Comparison of ENCODE assay signal across 35 mouse cellular contexts in genomic region chr10:117208221-117208620, GRCm38 (mm10). TPM values are rescaled to one million over a fixed set of nuclear protein-coding genes. Genes with fewer than 3 reads are reported as not detected.
DNase-seq lines count a peak whose midpoint lies in the region; ATAC-seq and TF ChIP-seq lines count a peak whose summit lies in the region.
"Had no signal": no experiment of that assay in that cellular context is flagged by ENCODE, and none has a peak within 500 bp of the region (broad histone marks: within the 10 kb centered on the region; RNA-seq: fewer than 3 reads in every experiment).

No protein-coding gene starts in this region.

- in situ Hi-C loops in ES-E14 (cut with MboI; ENCODE audit: low sequenced_read_pairs in 2 of 2, unreplicated experiment in 2 of 2), result no loop called here

- no peaks in the 10 kb centered on the region for H3K4me1 ChIP-seq in kidney, embryonic 16.5 days (ENCODE audit: insufficient read depth, low read length)
- H3K4me1 ChIP-seq in ES-Bruce4 (ENCODE audit: control insufficient read depth, insufficient read depth, low read length) (no peaks in the 10 kb centered on the region), ES-E14 (ENCODE audit: control insufficient read depth in 2 of 2, insufficient read depth in 2 of 2, low read length in 2 of 2, poor library complexity in 1 of 2) (peaks cover 0 to 5% of the 10 kb centered on the region in 2 experiments; a peak in 2 of 4 replicates)
- 0 out of 2 replicates have a peak, but pooled peaks cover 6% of the 10 kb centered on the region for H3K4me1 ChIP-seq in intestine, embryonic 15.5 days (replicated peaks)
- no peaks in the 10 kb centered on the region; the same call in none of the 2 replicates for H3K4me1 ChIP-seq in liver, embryonic 11.5 days (replicated peaks; ENCODE audit: control insufficient read depth, insufficient read depth, low read length)
- H3K4me1 ChIP-seq: forebrain, embryonic 12.5 days had no signal

- no peak; the same call in 1 of the 2 replicates for ATAC-seq in kidney, embryonic 16.5 days (ENCODE audit: low FRiP score, low TSS enrichment)
- no peak for ATAC-seq in intestine, embryonic 15.5 days
- no peak for ATAC-seq in liver, embryonic 11.5 days (replicated peaks; ENCODE audit: low FRiP score)
- ATAC-seq: activated CD4-positive, CD25-positive, alpha-beta regulatory T cell, adult 4 months; CD4-positive, CD25-positive, alpha-beta regulatory T cell, adult 4 months; forebrain, embryonic 15.5 days; hindbrain, postnatal 0 days; inflammation-experienced regulatory T-cells, adult 6 months; Patski had no signal

- H3K27ac ChIP-seq in kidney, embryonic 16.5 days (ENCODE audit: low read length), result no peak overlapping the region
- H3K27ac ChIP-seq in ES-Bruce4 (ENCODE audit: insufficient read depth, low read length) (no peak overlapping the region), ES-E14 (ENCODE audit: insufficient read depth, low read depth, low read length, poor library complexity, severe bottlenecking) (no peak overlapping the region)
- no peak overlapping the region for H3K27ac ChIP-seq in intestine, embryonic 15.5 days
- H3K27ac ChIP-seq in liver, embryonic 11.5 days (ENCODE audit: low read depth, low read length), result no peak overlapping the region
- H3K27ac ChIP-seq: embryonic facial prominence, embryonic 10.5 days; embryonic facial prominence, embryonic 13.5 days; forebrain, embryonic 12.5 days; forebrain, embryonic 15.5 days; heart, embryonic 15.5 days; hindbrain, embryonic 10.5 days; hindbrain, embryonic 13.5 days; hindbrain, postnatal 0 days had no signal

- no peak overlapping the region for H3K9ac ChIP-seq in kidney, embryonic 16.5 days (replicated peaks; ENCODE audit: low read length)
- H3K9ac ChIP-seq in ES-Bruce4 (ENCODE audit: low read depth, poor library complexity, severe bottlenecking) (0 out of 2 replicates have a peak overlapping the region, but pooled peaks have one; percentile 18), ES-E14 (ENCODE audit: insufficient read depth, low read depth, low read length, poor library complexity, severe bottlenecking) (no peak overlapping the region; the same call in 1 of the 2 replicates)
- H3K9ac ChIP-seq in intestine, embryonic 15.5 days, result no peak overlapping the region
- no peak overlapping the region for H3K9ac ChIP-seq in liver, embryonic 11.5 days (ENCODE audit: low read depth, low read length)
- H3K9ac ChIP-seq: embryonic facial prominence, embryonic 13.5 days; forebrain, embryonic 12.5 days; forebrain, embryonic 15.5 days; heart, embryonic 12.5 days; heart, embryonic 15.5 days; hindbrain, embryonic 13.5 days had no signal

- TF ChIP-seq POLR2A in ES-Bruce4 (IDR thresholded peaks at IDR 0.05; ENCODE audit: insufficient read depth, low read length), result no peak

- WGBS in kidney, embryonic 16.5 days, result 48% methylated on average over 15 of the region's 15 CpGs
- WGBS in intestine, embryonic 15.5 days, result 88% methylated on average over 15 of the region's 15 CpGs
- WGBS in liver, embryonic 11.5 days, result 79% methylated on average over 15 of the region's 15 CpGs

- no peaks in the 10 kb centered on the region for H3K27me3 ChIP-seq in kidney, embryonic 16.5 days (ENCODE audit: insufficient read depth, low read length)
- H3K27me3 ChIP-seq in ES-Bruce4 (ENCODE audit: control insufficient read depth, insufficient read depth, low read length, poor library complexity, severe bottlenecking), result no peaks in the 10 kb centered on the region
- no peaks in the 10 kb centered on the region for H3K27me3 ChIP-seq in intestine, embryonic 15.5 days (replicated peaks)
- no peaks in the 10 kb centered on the region for H3K27me3 ChIP-seq in liver, embryonic 11.5 days (replicated peaks; ENCODE audit: control insufficient read depth, insufficient read depth, low read length)
- H3K27me3 ChIP-seq: embryonic facial prominence, embryonic 13.5 days; forebrain, embryonic 12.5 days; forebrain, embryonic 15.5 days; heart, embryonic 12.5 days; heart, embryonic 15.5 days; hindbrain, embryonic 13.5 days; Patski had no signal

- TF ChIP-seq CTCF in ES-Bruce4 (IDR thresholded peaks at IDR 0.05; ENCODE audit: low read depth, low read length), result no peak

- no peak for TF ChIP-seq EP300 in ES-Bruce4 (IDR thresholded peaks at IDR 0.05; ENCODE audit: insufficient read depth, low read depth, low read length)

- no peaks in the 10 kb centered on the region for H3K9me3 ChIP-seq in kidney, embryonic 16.5 days (ENCODE audit: low read length)
- H3K9me3 ChIP-seq in ES-Bruce4 (replicated peaks; ENCODE audit: control insufficient read depth, insufficient read depth, low read length, poor library complexity, severe bottlenecking), result no peaks in the 10 kb centered on the region
- no peaks in the 10 kb centered on the region for H3K9me3 ChIP-seq in ES-E14 (ENCODE audit: control insufficient read depth, insufficient read depth, low read depth, low read length)
- H3K9me3 ChIP-seq in intestine, embryonic 15.5 days, result no peaks in the 10 kb centered on the region
- H3K9me3 ChIP-seq in liver, embryonic 11.5 days (ENCODE audit: control insufficient read depth, low read length), result no peaks in the 10 kb centered on the region
- H3K9me3 ChIP-seq: embryonic facial prominence, embryonic 10.5 days; embryonic facial prominence, embryonic 13.5 days; forebrain, embryonic 12.5 days; forebrain, embryonic 15.5 days; heart, embryonic 12.5 days; heart, embryonic 15.5 days; hindbrain, embryonic 10.5 days; hindbrain, embryonic 13.5 days had no signal

- peak overlapping the region; percentile 18; the same call in 1 of the 2 replicates for H3K4me3 ChIP-seq in kidney, embryonic 16.5 days (ENCODE audit: low read length)
- H3K4me3 ChIP-seq in ES-Bruce4 (ENCODE audit: low read depth, low read length) (no peak overlapping the region), ES-E14 (ENCODE audit: insufficient read depth in 1 of 2, low read depth in 1 of 2, low read length in 2 of 2, poor library complexity in 1 of 2, severe bottlenecking in 1 of 2) (peak overlapping the region; percentile 27 to 33; a peak in 3 of 4 replicates)
- no peak overlapping the region for H3K4me3 ChIP-seq in intestine, embryonic 15.5 days (replicated peaks)
- H3K4me3 ChIP-seq in liver, embryonic 11.5 days (ENCODE audit: low read depth, low read length), result no peak overlapping the region
- H3K4me3 ChIP-seq: embryonic facial prominence, embryonic 10.5 days; embryonic facial prominence, embryonic 13.5 days; erythroblast, embryonic 14.5 days; forebrain, embryonic 12.5 days; forebrain, embryonic 15.5 days; heart, embryonic 12.5 days; heart, embryonic 15.5 days; hindbrain, embryonic 10.5 days; hindbrain, embryonic 13.5 days had no signal

- H3K36me3 ChIP-seq in kidney, embryonic 16.5 days (ENCODE audit: insufficient read depth, low read length), result peaks cover 5% of the 10 kb centered on the region; the same call in 1 of the 2 replicates
- H3K36me3 ChIP-seq in ES-Bruce4 (ENCODE audit: control insufficient read depth, insufficient read depth, low read length, poor library complexity, severe bottlenecking), result no peaks in the 10 kb centered on the region
- no peaks in the 10 kb centered on the region for H3K36me3 ChIP-seq in ES-E14 (ENCODE audit: control insufficient read depth, insufficient read depth, low read length, poor library complexity, severe bottlenecking)
- peaks cover 4% of the 10 kb centered on the region; the same call in 1 of the 2 replicates for H3K36me3 ChIP-seq in intestine, embryonic 15.5 days
- no peaks in the 10 kb centered on the region for H3K36me3 ChIP-seq in liver, embryonic 11.5 days (ENCODE audit: control insufficient read depth, insufficient read depth, low read length)
- H3K36me3 ChIP-seq: heart, embryonic 15.5 days had no signal

- no peak for DNase-seq in kidney, postnatal 36 days
- DNase-seq in ES-E14 (ENCODE audit: low read depth, low spot score), result no peak
- peak; percentile 31 for DNase-seq in ZHBTc4 (ENCODE audit: low read depth, low spot score)
- DNase-seq in liver, embryonic 11.5 days (ENCODE audit: low spot score), result no peak
- DNase-seq: adrenal gland, adult 8-10 months; adrenal gland, postnatal 25 days; cerebellum, adult 11-12 months; cerebellum, adult 8-10 months; cerebellum, postnatal 10 days; cerebellum, postnatal 36 days; embryo, embryonic 11 days; gastrocnemius, postnatal 25 days; heart, adult 18-20 months; heart, postnatal 10 days; heart, postnatal 36 days had no signal

- H3K4me2 ChIP-seq in kidney, embryonic 16.5 days (replicated peaks; ENCODE audit: low read depth, low read length), result peak overlapping the region; percentile 26; the same call in 1 of the 2 replicates
- no peak overlapping the region for H3K4me2 ChIP-seq in intestine, embryonic 15.5 days (replicated peaks)
- H3K4me2 ChIP-seq in liver, embryonic 11.5 days, result no peak overlapping the region
- H3K4me2 ChIP-seq: embryonic facial prominence, embryonic 13.5 days; forebrain, embryonic 12.5 days; forebrain, embryonic 15.5 days; heart, embryonic 12.5 days; heart, embryonic 15.5 days; hindbrain, embryonic 13.5 days had no signal

TF ChIP-seq in ES-E14, 5 proteins besides CTCF, POLR2A, EP300 and RAD21 (continues in another document):
- TF ChIP-seq ZNF384 (IDR thresholded peaks at IDR 0.05; ENCODE audit: low read depth, low read length) (no peak), HCFC1 (IDR thresholded peaks at IDR 0.05; ENCODE audit: borderline replicate concordance, insufficient read depth, low read length) (no peak), MAFK (IDR thresholded peaks at IDR 0.05; ENCODE audit: insufficient read depth, low read depth, low read length) (no peak)

RNA-seq across cellular contexts. Expression of gene Yeats4, which starts 16.1 kb away (rescaled TPM):
- 67.3 and 70.7 TPM in 2 replicates for polyA plus RNA-seq in kidney, embryonic 16.5 days (2015; fragmentation: Nextera tagmentation; extraction: Ambion mirVana)
- polyA plus RNA-seq in ES-Bruce4 (2011; ENCODE audit: insufficient read depth, insufficient read length, low read depth, missing spikeins), result 60.6 and 65.1 TPM in 2 replicates
- total RNA-seq in ES-E14 (2012; rRNA removed), result 39.7 and 47.3 TPM in 2 replicates
- 62.5 and 64.9 TPM in 2 replicates for polyA plus RNA-seq in intestine, embryonic 15.5 days (2015; fragmentation: Nextera tagmentation; extraction: Ambion mirVana)
- polyA plus RNA-seq in liver, embryonic 11.5 days (2014; fragmentation: Nextera tagmentation; extraction: Ambion mirVana), result 83.2 and 85.4 TPM in 2 replicates

RNA-seq across cellular contexts. Expression of gene 9530003J23Rik, which starts 30.3 kb away (rescaled TPM):
- polyA plus RNA-seq in kidney, embryonic 16.5 days (2015; fragmentation: Nextera tagmentation; extraction: Ambion mirVana), result not detected in 2 replicates
- polyA plus RNA-seq in ES-Bruce4 (2011; ENCODE audit: insufficient read depth, insufficient read length, low read depth, missing spikeins), result not detected in 2 replicates
- not detected in 2 replicates for total RNA-seq in ES-E14 (2012; rRNA removed)
- not detected in 2 replicates for polyA plus RNA-seq in intestine, embryonic 15.5 days (2015; fragmentation: Nextera tagmentation; extraction: Ambion mirVana)
- 0.21 TPM in 1 of 2 replicates, not detected in the other for polyA plus RNA-seq in liver, embryonic 11.5 days (2014; fragmentation: Nextera tagmentation; extraction: Ambion mirVana)
- total RNA-seq: adrenal gland, adult 8-10 months; adrenal gland, postnatal 25 days; gastrocnemius, adult 8-10 months; gastrocnemius, postnatal 25 days; heart, adult 18-20 months; heart, postnatal 10 days; heart, postnatal 36 days; hindbrain, postnatal 0 days had no signal
- polyA plus RNA-seq: brain, embryonic 14.5 days; CD4-positive, CD25-positive, alpha-beta regulatory T cell, adult 4 months; cortical plate, adult 2 months; embryonic facial prominence, embryonic 10.5 days; embryonic facial prominence, embryonic 13.5 days; erythroblast, embryonic 14.5 days; forebrain, embryonic 12.5 days; forebrain, embryonic 15.5 days; heart, embryonic 12.5 days; heart, embryonic 15.5 days; hindbrain, embryonic 10.5 days; hindbrain, postnatal 0 days; inflammation-experienced regulatory T-cells, adult 6 months had no signal

RNA-seq across cellular contexts. Expression of gene Frs2, which starts 59.9 kb away (rescaled TPM):
- polyA plus RNA-seq in kidney, embryonic 16.5 days (2015; fragmentation: Nextera tagmentation; extraction: Ambion mirVana), result 18.0 and 19.7 TPM in 2 replicates
- 43.3 and 49.0 TPM in 2 replicates for polyA plus RNA-seq in ES-Bruce4 (2011; ENCODE audit: insufficient read depth, insufficient read length, low read depth, missing spikeins)
- total RNA-seq in ES-E14 (2012; rRNA removed), result 11.7 and 17.3 TPM in 2 replicates
- polyA plus RNA-seq in intestine, embryonic 15.5 days (2015; fragmentation: Nextera tagmentation; extraction: Ambion mirVana), result 14.2 and 16.8 TPM in 2 replicates
- polyA plus RNA-seq in liver, embryonic 11.5 days (2014; fragmentation: Nextera tagmentation; extraction: Ambion mirVana), result 21.3 and 23.5 TPM in 2 replicates

Comparison
In these comparisons a context has a peak if more than half of its experiments do, and no peak if none do; other contexts are left out.
1. H3K4me3 ChIP-seq: peak in kidney, embryonic 16.5 days (single experiment) and ES-E14 (2 of 2); none in ES-Bruce4 (single experiment), intestine, embryonic 15.5 days (single experiment) and liver, embryonic 11.5 days (single experiment).